Mouse (Mus musculus) stomach, adult 2 months (tissue): ENCODE results near the gene Cidec. TPM values are rescaled to one million over a fixed set of nuclear protein-coding genes. Genes with fewer than 3 reads are reported as not detected.

ENCODE experiments used
- polyA plus RNA-seq: library from polyadenylated mRNA; depleted of rRNA; stranded (reverse); fragments of >200 nt; gene quantifications from 2 replicates; pipeline ENCODE4 v1.2.3, GENCODE M21; 2012; rRNA removed

The Cidec gene
- polyA plus RNA-seq = 36.8 and 48.6 TPM in 2 replicates

DNA sequence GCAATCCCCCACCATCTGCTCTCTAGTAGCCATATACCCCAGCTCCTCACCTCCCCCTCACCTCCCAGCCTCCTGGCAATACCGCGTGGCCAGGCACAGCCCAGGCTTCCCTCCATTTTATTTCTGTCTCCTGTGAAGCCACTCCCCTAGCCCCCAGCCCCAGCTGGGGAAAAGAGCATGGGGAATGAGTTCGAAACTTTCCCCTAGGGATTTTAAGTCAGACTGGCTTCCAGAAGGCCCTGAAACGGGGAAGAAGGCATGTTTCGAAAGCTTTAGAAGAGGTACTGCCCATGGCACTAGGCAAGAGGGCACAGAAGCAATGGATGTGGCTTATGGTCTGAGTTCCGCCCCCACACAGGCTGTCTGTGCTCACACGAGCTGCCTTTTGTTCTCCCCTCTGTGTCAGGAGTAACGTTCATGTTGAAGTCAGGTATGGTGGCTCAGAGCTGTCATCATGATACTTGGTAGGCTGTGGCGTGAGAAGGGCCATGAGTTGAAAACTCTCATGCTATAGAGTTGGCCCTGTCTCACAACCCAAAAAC is at the start of gene Cidec:
Gene Cidec, minus strand, starts transcription at position 97 of the 542 bp plus-strand sequence.

DNA sequence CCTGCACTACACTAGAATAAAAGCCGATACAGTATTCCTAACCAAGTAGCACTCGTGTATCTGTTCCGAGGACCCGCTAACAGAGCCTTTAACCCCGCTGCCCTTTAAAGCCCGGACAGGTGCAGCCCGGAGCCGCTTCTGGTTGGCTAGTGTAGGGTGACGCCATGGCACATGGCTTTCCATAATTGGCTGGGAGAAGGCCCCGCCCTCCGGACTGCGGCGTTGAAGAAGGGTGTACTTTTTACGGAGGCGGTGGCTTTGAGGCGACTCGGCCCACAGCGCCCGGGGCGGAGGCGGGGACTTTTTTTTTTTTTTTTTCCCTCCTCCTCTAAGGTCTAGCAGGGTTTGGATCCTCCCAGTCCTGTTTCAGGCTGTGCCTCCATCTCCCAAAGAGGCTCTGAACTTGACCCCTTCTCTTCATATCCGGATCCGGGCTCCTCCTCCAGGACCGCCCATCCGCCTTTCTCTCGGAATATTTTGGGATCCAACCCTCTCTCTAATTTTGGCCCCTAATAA is 47.6 kb upstream of the Cidec start, which contains the start of gene Creld1:
Gene Creld1, plus strand, starts transcription at position 198 of the 516 bp plus-strand sequence.

DNA sequence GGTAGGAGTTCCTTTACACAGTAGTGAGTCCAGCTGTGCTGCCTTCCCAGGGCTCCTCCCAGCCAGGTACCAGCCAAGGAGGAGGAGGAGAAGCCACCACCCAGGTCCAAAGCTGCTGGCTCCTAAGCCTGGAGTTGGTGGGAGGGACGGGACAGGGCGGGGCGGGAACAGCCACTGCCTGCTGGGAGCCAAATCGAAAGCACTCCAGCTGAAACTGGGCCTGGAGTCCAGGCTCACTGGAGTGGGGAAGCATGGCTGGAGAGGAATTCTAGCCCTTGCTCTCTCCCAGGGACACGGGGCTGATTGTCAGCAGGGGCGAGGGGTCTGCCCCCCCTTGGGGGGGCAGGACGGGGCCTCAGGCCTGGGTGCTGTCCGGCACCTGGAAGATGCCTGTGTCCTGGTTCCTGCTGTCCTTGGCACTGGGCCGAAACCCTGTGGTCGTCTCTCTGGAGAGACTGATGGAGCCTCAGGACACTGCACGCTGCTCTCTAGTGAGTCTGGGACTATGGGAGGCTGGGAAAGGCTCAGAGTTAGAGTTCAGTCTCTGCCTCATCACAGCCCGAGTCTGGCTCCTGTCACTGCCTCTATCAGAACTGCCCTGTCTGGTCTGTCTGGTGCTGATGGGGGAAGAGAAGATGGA is 35.9 kb upstream of the Cidec start, which contains the start of gene Il17rc:
Gene Il17rc, plus strand, starts transcription at position 131 of the 640 bp plus-strand sequence.

DNA sequence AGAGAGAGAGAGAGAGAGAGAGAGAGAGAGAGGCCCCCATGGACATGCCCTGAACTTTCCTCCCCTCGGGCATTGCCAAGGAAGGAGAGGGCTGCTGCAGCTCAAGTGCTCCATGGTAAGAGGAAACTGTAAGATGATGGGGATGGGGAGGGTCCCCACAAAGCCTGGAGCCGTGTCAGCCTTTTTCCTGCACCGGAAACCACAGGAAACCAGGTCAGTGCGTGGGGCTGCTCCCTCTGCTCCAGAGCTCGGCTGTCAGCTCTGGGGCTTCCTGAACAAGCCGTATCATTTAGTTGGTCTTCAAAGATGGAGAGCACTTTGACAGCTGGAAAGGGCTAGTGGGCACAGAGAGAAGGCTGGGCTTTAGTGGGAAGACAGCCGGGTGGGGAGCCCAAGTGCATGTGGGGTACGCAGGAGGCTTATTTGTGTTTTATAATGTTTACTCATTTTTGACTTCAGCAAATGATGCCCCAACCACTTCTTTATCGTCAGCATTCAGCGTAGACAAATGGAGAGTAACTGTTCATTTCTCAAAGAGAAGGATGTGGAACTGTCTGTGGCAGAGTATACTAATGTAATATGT is 22.5 kb upstream of the Cidec start, which contains the start of gene Il17re:
Gene Il17re, plus strand, starts transcription at position 533 of the 583 bp plus-strand sequence.

DNA sequence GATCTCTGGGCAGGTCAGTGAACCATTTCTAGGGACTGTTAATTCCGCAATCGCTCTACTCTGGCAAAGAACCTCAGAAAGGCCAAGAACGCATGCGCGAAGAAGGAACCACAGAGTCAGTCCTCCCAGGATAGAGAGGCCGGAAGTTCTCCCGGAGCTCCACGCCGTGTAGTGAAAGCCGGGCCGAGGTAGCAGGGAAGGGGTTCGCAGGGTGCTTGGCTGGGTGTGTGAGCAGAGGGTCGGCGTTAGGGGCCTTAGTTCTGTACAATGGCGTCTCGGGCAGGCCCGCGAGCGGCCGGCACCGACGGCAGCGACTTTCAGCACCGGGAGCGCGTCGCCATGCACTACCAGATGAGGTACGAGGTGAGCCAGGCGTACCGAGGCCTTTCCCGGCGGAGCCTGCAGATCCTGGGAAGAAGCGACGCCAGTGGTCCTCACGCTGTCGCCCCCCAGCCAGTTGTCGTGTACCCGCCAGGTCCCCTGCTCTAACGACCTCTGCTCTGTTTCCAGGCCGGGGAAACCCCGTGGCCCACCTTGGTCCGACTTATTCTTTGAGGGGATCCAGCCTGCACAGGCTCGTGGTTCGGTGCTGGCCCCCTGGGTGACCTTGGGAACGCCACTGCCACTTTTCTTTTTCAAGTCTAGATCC is 7.0 kb upstream of the Cidec start, which contains the start of gene Jagn1:
Gene Jagn1, plus strand, starts transcription at position 128 of the 649 bp plus-strand sequence.

DNA sequence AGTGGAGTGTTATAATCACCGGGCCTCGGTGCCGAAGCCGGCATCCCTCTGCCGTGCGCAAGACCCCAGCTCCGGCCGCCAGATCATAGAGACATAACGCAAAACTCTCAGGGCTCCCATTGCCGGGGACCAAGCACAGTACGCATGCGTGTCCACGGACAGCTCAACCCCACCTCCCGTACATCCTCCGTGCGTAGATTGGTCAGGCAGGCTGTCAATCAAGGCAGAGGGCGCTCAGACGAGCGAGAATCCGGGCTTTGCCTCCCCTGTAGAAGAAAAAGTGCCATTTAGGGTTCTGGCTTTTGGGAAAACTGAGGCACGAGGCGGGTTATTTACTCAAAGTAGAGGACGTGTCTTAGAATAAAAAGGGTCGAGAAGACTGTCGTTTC is 16.4 kb downstream of the Cidec start, which contains the start of gene Rpusd3:
Gene Rpusd3, minus strand, starts transcription at position 142 of the 389 bp plus-strand sequence.

DNA sequence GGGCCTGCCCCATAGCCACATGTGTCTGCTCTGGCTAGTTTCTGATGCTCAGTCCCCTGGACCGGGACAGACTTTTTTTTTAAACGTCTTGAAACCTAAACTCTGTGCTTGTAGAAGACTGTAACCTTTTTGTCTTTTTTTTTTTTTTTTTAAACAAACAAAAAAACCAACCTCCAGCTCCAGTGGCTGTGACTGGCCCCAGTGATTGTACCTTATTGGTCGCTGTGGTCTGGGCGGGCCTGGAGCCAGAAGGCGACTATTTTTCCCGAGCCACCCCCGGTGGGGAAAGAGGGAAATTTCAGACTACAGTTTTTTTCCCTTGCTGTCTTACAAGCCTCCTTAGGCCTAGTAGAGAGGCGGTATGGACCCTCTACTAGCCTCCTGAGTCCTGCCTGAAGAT is 46.6 kb downstream of the Cidec start, which contains the start of gene Ttll3:
Gene Ttll3, plus strand, starts transcription at position 301 of the 400 bp plus-strand sequence.

DNA sequence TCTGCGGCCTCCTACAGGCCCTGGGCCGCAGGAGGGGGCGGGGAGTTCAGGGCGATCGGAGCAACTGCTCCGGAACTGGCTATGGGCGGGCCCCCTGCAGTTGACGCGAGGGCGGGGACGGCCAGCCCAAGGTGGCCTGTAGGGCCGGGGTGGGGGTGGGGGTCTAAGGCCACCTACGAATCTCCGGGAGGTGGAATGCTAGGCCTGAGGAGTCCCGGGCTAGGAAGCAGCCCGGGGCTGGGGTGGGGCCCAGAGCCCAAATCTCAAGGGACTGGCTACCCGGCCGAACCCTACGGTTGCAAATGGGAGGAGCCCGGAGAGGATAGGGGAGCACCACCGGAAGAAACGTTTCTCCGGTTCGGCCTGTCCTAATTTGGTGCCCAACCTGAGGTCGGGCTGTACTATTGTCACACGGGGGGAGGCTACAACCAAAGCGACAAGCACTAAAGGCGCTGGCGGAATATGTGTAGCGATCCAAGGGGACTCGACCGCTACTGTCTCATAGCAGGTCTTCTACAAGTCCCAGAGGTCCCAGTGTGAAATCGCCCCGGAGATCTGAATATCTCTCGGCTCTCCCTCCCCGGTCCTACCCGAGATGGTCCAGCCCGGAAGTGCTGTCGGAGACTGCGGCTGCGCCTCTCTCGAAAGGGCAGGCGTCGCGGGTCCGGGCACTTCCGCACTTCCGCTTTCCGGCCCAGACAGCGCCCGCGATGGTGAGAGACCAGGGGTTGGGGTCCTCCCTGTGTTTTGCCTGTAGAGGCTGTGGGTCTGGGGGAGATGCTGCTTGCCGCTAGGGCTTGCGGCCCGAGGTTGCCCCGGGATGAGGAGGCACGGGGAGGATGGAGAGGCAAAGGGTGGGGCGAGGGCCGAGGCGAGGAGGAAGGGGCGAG is 57.8 kb downstream of the Cidec start, which contains the start of the genes Tada3 and Arpc4:
Gene Tada3, minus strand, starts transcription at position 388 of the 890 bp plus-strand sequence.
Gene Arpc4, plus strand, starts transcription at position 620 of the 890 bp plus-strand sequence.

Other genes starting within 250 kb of the Cidec start
- 0.51 and 0.62 TPM in 2 replicates for gene Lhfpl4, start 240.4 kb downstream of the Cidec start, polyA plus RNA-seq
- gene Mtmr14, start 197.9 kb downstream of the Cidec start, polyA plus RNA-seq = 31.6 and 32.2 TPM in 2 replicates
- gene Cpne9, start 153.5 kb downstream of the Cidec start, polyA plus RNA-seq = not detected in 2 replicates
- 5.8 and 7.2 TPM in 2 replicates for gene Brpf1, start 128.6 kb downstream of the Cidec start, polyA plus RNA-seq
- 5.8 and 6.4 TPM in 2 replicates for gene Ogg1, start 108.8 kb downstream of the Cidec start, polyA plus RNA-seq
- gene Camk1, start 91.8 kb downstream of the Cidec start, polyA plus RNA-seq = 22.2 and 23.6 TPM in 2 replicates
- 8.7 and 11.1 TPM in 2 replicates for gene Tada3, start 57.9 kb downstream of the Cidec start, polyA plus RNA-seq
- 41.2 and 47.5 TPM in 2 replicates for gene Arpc4, start 57.6 kb downstream of the Cidec start, polyA plus RNA-seq
- 5.5 and 6.9 TPM in 2 replicates for gene Ttll3, start 46.5 kb downstream of the Cidec start, polyA plus RNA-seq
- 27.0 and 55.6 TPM in 2 replicates for gene Rpusd3, start 16.4 kb downstream of the Cidec start, polyA plus RNA-seq
- 31.7 and 33.8 TPM in 2 replicates for gene Jagn1, start 6.8 kb upstream of the Cidec start, polyA plus RNA-seq
- gene Il17re, start 22.7 kb upstream of the Cidec start, polyA plus RNA-seq = 44.5 and 106 TPM in 2 replicates
- 212 and 257 TPM in 2 replicates for gene Il17rc, start 35.7 kb upstream of the Cidec start, polyA plus RNA-seq
- gene Creld1, start 47.5 kb upstream of the Cidec start, polyA plus RNA-seq = 6.5 and 8.5 TPM in 2 replicates
- gene Prrt3, start 66.2 kb upstream of the Cidec start, polyA plus RNA-seq = 0.10 TPM in 1 of 2 replicates, not detected in the other
- 12.8 and 13.2 TPM in 2 replicates for gene Emc3, start 95.9 kb upstream of the Cidec start, polyA plus RNA-seq
- gene Fancd2, start 95.9 kb upstream of the Cidec start, polyA plus RNA-seq = 0.50 and 0.67 TPM in 2 replicates
- not detected in 2 replicates for gene Fancd2os, start 165.0 kb upstream of the Cidec start, polyA plus RNA-seq
- 58.4 and 60.6 TPM in 2 replicates for gene Brk1, start 169.0 kb upstream of the Cidec start, polyA plus RNA-seq
- 5.0 and 5.8 TPM in 2 replicates for gene Vhl, start 188.2 kb upstream of the Cidec start, polyA plus RNA-seq
- 13.4 and 15.3 TPM in 2 replicates for gene Irak2, start 202.7 kb upstream of the Cidec start, polyA plus RNA-seq